Mouse (Mus musculus) bone marrow, adult 2 months (tissue): Measurements from ENCODE around the gene Stt3b. TPM values are rescaled to one million over a fixed set of nuclear protein-coding genes. Genes with fewer than 3 reads are reported as not detected.

ENCODE experiments used
- H3K27ac ChIP-seq: fragments of 200-500 bp; 2 replicates; pipeline ENCODE4 v1.5.1; 2012; ENCODE audit warnings: low read depth, mild to moderate bottlenecking, control low read depth, inconsistent platforms, low read length; ENCODE audit not compliant: control insufficient read depth, poor library complexity, insufficient read depth
- H3K4me1 ChIP-seq: fragments of 200-500 bp; 2 replicates; pipeline ENCODE4 v1.6.1; 2011; ENCODE audit warnings: low read length; ENCODE audit not compliant: control insufficient read depth, insufficient read depth
- H3K4me3 ChIP-seq: fragments of 200-500 bp; replicated peaks from 2 replicates; pipeline ENCODE3; 2011; ENCODE audit warnings: mild to moderate bottlenecking, low read depth, low read length, control low read depth; ENCODE audit not compliant: control insufficient read depth
- CTCF ChIP-seq: fragments of 200-500 bp; IDR thresholded peaks from 2 replicates; pipeline ENCODE4 v1.5.1; 2011; ENCODE audit warnings: low read length, control low read depth; ENCODE audit not compliant: control insufficient read depth, insufficient read depth
- POLR2A ChIP-seq: fragments of 200-500 bp; IDR thresholded peaks from 2 replicates; pipeline ENCODE4 v1.6.1; 2011; ENCODE audit warnings: low read depth, mild to moderate bottlenecking, control low read depth, low read length, borderline replicate concordance; ENCODE audit not compliant: control insufficient read depth
- WGBS: fragments of 180-500 bp; shearing (Covaris S2); methylation state at CpG from one replicate; pipeline ENCODE4 v1.1.7; 2018; 5-methylcytosine and 5-hydroxymethylcytosine counted together
- polyA plus RNA-seq: library from polyadenylated mRNA; stranded (reverse); fragments of >200 nt; gene quantifications from 2 replicates; pipeline ENCODE4 v1.2.4, GENCODE M21; 2011; ENCODE audit warnings: low replicate concordance; ENCODE audit not compliant: missing spikeins, insufficient read depth, insufficient read length

Gene Stt3b
- polyA plus RNA-seq, 1 experiment: 23.9 TPM

DNA sequence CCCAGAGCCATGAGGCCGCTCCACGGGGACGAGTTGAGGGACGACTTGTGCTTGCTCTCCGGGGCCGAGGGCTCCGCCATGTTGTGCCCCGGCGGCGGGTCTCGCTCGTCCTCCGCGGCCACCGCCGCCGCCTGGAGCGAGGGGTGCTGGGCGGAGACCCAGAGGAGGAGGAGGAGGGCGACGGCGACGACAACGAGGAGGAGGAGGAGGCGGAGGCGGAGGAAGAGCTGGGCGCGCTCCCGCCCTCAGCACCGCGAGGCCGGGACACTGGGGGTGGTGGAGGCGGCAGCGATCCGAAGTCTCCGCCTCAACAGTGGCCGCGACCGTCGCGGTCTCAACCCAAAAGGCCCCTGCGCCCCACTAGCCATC is 260 bp downstream of the Stt3b start:
- TF ChIP-seq POLR2A (no peak; the same call in 1 of the 2 replicates), CTCF (no peak)
- under 1% methylated on average over 41 of the region's 42 CpGs for WGBS
- peak overlapping the region; percentile 97 for H3K4me3 ChIP-seq
- H3K27ac ChIP-seq: peak overlapping the region; percentile 97
- no peaks in the 10 kb centered on the region; the same call in 1 of the 2 replicates for H3K4me1 ChIP-seq

GRCm38 (mm10) chr9:115309381-115309971 is 745 bp downstream of the Stt3b start:
- 0% methylated on average over 65 of the region's 65 CpGs for WGBS
- TF ChIP-seq POLR2A: no peak
- no peak for TF ChIP-seq CTCF
- Histone ChIP-seq H3K4me3 (peak overlapping the region; percentile 97), H3K4me1 (no peaks in the 10 kb centered on the region; the same call in 1 of the 2 replicates), H3K27ac (peak overlapping the region; percentile 97)

DNA sequence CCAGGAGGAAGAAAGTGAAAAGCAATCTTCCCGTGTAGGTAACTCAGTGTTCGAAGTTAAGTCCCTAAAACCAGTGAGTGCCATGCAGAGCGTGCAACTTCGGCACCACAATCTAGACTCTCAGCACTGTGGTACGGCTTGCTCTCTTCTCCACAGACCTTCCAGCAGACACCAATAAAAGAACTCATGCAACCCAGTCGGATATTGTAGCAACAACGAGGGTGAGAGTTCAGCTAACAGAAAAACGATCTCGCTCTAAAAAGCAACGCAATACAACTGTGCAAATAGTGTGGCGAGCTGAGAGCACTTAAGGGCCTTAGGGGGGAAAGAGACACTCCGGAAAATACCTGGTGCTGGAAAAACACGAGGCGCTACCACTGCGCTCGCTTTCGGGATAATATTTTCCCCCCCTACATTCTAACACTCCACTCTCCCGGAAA is 1.3 kb downstream of the Stt3b start:
- TF ChIP-seq POLR2A (no peak), CTCF (no peak)
- H3K27ac ChIP-seq: peak overlapping the region; percentile 97
- no peaks in the 10 kb centered on the region; the same call in 1 of the 2 replicates for H3K4me1 ChIP-seq
- WGBS: under 1% methylated on average over 18 of the region's 18 CpGs
- peak overlapping the region; percentile 97 for H3K4me3 ChIP-seq

DNA sequence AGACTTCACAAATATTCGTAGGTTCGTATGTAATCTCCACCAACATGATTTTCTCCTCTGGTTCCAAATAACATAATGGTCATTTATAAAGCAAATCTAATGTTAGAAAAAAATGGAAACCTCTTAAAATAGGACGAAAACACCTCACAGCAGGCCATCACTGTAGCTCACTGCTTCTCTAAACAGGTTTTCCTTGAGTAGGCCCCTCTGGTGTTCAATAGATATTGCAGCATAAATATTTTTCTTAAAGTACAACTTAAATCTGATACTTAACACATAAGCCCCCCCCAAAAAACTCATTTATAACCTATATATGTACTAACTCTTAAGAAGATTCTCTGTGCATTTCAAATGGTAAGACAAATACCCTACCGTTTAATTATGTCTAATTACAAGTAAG is 1.8 kb downstream of the Stt3b start:
- 18% methylated on average over 4 of the region's 4 CpGs for WGBS
- H3K4me3 ChIP-seq: no peak overlapping the region

GRCm38 (mm10) chr9:115306202-115306601 is 4.0 kb downstream of the Stt3b start:
- TF ChIP-seq CTCF: no peak
- no peak for TF ChIP-seq POLR2A
- H3K4me3 ChIP-seq: no peak overlapping the region
- WGBS: 21% methylated on average over 6 of the region's 6 CpGs
- no peak overlapping the region for H3K27ac ChIP-seq
- H3K4me1 ChIP-seq: no peaks in the 10 kb centered on the region; the same call in 1 of the 2 replicates

More for the DNA sequence above, 1.8 kb downstream of the Stt3b start:
- TF ChIP-seq CTCF (no peak), POLR2A (no peak)
- no peak overlapping the region for H3K27ac ChIP-seq
- H3K4me1 ChIP-seq: no peaks in the 10 kb centered on the region; the same call in 1 of the 2 replicates

- TF ChIP-seq POLR2A (no peak), CTCF (no peak)
- Histone ChIP-seq H3K4me3 (no peak overlapping the region), H3K27ac (no peak overlapping the region), H3K4me1 (no peaks in the 10 kb centered on the region; the same call in 1 of the 2 replicates)
- 74% methylated on average over 4 of the region's 4 CpGs for WGBS
These were observed 6.1 kb downstream of the Stt3b start for GRCm38 (mm10) chr9:115304149-115304548.

GRCm38 (mm10) chr9:115301593-115301992 is 8.6 kb downstream of the Stt3b start:
- Histone ChIP-seq H3K27ac (no peak overlapping the region), H3K4me1 (no peaks in the 10 kb centered on the region; the same call in 1 of the 2 replicates), H3K4me3 (no peak overlapping the region)
- TF ChIP-seq CTCF (no peak), POLR2A (no peak)
- 72% methylated on average over 7 of the region's 7 CpGs for WGBS

DNA sequence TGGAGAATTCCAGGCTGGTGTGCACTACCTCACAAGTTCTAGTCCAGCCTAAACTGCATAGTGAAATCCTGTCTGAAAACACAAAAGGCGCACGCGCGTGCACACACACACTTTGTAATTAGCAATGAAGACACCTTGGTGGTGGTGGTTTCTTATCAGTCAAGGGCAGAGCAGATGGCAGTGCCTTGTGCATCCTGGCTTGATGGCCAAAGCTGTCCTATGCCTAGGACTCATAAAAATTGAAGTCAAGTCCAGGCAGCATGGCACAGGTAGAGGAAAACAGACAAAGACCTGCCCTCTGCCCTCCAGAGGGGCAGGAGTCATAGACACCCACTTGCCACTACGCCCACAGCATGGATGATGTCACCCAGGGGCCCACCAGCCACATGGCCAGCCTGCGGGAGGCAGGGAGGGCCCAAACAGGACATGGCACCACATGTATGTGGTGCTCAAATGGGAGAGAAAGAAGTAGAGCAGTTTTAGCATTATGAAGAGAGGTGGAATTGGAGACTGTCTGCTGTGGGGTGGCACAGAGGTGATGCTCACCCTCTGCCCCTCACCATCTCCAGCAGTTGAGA is 9.1 kb downstream of the Stt3b start:
- no peaks in the 10 kb centered on the region; the same call in 1 of the 2 replicates for H3K4me1 ChIP-seq
- 68% methylated on average over 6 of the region's 6 CpGs for WGBS

More for the DNA sequence above, 9.1 kb downstream of the Stt3b start:
- H3K27ac ChIP-seq: no peak overlapping the region
- no peak overlapping the region for H3K4me3 ChIP-seq
- no peak for TF ChIP-seq CTCF
- no peak for TF ChIP-seq POLR2A
